Mouse (Mus musculus): ENCODE data around the gene Tmigd3.
"Not testable (repeated sequence)": the region's sequence is repeated elsewhere in the genome, so short reads cannot be mapped to it uniquely, and the experiment has no call there.

Tmigd3 gene

DNA sequence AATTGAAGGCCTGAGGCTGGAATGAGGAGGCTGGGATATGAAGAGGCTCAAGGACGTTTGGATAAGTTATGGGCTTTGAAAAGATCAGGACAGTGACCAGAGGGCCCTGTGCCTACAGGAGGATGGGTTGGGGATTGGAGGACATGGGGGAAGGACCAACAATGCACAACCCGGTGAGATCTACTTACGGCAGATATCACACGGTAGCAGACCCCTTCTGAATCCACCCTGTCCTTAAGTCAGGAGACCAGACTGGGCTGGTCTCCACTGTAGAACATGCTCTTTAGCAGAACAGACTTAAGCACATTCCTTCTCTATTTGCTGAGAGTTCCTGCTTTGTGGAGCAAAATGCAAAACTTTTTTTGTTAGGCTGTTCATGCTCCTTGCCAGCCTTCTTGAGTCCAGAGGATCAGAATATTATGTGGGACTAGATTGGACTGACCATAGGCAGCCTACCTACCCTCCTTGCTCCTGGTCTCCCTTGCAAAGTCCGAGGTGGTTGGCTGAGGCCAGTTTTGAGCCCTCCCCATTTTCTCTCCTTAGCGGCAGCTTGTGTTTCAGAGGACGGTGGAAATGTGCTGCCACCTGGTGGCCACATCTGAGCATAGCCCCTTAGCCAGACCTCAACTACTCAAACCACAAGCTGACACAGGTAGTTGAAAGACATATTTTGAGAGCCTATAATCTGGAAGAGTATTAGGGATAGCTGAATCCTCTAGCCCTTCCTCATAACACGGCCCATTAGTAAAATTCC lies 28.9 kb downstream of the Tmigd3 start:
- DNase-seq (ENCODE audit: extremely low read depth, insufficient read length, low spot score) = peak; percentile 56

DNA sequence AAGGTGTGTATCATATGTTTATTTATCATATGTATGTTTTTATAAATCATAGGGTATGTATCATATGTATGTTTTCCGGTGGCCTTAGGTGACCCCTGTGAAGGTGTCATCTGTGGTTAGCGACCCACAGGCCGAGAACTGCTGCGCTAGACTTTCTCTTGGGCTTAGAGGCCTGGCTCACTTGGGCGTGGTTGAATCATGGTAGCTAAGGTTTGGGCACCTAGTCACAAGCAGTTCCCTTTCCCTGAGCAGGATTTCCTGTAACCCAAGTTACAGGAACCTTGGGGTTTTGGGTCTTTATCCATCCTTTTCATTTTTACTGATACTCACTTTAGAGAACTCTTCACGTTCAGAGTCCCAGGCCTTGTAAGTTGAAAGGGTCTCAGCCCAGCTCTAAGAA lies 29.6 kb downstream of the Tmigd3 start:
- no peak for DNase-seq (ENCODE audit: extremely low read depth, insufficient read length, low spot score)

DNA sequence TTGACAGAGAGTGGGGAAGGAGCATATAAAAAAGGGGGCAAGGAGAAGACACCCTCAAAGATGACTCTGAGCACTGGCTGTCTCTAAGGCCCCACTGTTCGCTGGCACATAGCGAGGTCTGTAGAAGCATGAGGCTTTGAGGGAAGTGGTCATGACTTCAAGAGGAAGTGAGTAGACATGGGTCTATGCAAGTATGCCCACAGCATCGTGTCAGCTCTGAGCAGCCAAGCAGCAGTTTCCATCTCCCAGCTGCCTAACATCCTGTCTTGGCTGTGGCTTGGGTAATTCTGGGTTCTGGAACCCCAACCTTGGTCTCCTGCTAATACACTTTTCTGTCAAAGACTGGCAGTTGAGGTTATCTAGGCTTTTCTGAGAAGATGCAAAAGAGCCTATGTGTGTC lies 30.0 kb downstream of the Tmigd3 start:
- DNase-seq (ENCODE audit: extremely low read depth, insufficient read length, low spot score) = no peak

DNA sequence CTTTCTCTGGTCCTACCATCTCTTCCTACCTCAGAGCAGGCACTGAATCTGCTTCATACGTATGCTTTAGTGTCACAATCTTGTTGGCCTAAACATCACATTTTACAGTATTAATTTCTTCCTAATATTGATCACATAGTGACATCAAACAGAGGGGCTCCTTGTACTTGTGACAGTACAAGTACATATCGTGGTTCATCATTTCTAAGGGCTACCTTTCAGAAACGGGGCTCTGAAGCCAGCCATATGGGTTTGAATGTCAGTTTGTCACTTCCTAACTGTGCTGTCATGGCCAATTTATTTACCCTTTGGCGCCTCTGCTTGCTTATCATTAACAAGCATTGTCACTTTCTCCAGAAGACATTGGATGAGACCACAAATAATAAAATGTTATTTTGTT lies 30.8 kb downstream of the Tmigd3 start:
- DNase-seq (ENCODE audit: extremely low read depth, insufficient read length, low spot score) = no peak

DNA sequence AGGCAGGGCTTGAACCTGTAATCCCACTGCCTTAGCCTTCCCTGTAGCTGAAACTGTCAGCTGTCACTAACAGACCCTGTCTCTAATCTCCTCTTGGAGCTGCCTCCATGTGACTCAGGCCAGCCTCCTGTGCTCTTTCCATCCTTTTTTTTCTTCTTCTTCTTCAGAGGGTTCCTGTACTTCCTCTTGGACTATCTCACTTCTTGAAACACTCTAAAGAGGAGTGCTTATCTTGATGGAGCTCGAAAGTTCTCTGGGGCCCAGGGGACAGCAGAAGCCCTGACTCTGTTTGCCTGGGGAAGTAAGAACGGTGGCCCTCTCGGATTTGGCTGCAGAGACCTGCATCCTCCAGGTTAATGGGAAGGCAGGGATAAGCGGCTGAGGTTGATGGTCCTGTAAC lies 33.5 kb downstream of the Tmigd3 start:
- no peak for DNase-seq (ENCODE audit: extremely low read depth, insufficient read length, low spot score)

DNA sequence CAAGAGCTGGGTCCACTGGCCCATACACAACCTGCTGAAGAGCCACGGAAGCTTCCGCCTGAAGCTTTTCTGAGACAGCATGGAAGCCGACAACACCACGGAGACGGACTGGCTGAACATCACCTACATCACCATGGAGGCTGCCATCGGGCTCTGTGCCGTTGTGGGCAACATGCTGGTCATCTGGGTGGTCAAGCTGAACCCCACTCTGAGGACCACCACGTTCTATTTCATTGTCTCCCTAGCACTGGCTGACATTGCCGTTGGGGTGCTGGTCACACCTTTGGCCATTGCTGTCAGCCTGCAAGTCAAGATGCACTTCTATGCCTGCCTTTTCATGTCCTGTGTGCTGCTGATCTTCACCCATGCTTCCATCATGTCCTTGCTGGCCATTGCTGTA lies 34.0 kb downstream of the Tmigd3 start:
- no peak for DNase-seq (ENCODE audit: extremely low read depth, insufficient read length, low spot score)

DNA sequence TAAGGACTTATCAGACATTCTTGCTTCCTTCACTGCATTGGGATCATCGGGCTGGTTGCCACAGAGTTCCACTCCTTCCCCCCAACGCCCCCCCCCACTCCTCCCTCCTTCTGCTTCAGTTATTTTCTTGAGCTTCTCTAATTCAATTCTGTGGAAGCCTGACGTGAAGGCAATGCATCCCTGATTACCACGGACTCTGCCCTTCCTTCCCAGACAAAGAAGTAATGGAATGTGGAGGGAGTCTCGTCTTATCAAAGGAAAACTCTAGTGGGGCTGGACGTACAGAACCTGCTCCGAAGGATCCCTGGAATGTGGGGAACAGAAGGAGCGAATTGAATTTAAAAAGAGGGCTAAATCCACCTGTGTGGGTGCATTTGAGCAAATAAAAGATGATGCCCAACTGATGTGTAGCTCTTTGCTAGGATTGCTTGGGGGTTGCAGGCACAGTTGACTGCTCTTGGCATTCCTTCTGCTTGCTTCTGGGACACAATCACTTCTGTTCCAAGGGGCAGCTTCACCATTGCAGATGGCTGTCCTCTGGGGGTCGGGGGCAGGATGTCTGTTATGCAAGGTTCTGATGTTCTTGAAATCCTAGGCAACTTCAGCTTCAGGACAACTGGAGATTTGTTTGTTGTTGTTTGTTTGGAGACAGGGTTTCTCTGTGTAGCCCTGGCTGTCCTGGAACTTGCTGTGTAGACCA lies 37.4 kb downstream of the Tmigd3 start:
- no peak for DNase-seq (ENCODE audit: extremely low read depth, insufficient read length, low spot score)

DNA sequence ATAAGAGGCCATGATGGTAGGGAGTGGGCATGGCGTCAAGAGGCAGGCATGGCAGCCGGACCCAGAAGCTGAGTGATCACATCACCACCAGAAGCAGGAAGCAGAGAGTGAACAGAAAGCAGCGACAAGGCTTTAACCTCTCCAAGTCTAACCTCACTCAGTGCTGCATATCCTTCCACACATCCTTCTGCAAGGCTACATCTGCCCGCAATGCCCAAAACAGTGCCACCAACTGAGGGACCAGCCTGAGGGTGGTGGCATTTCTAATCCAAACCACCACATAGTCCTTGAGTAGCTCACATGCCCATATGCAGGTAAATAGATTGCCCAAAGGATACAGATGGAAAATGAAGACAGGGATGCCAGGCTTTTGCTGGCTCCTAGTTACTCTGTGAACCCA lies 38.3 kb downstream of the Tmigd3 start:
- DNase-seq (ENCODE audit: extremely low read depth, insufficient read length, low spot score) = no peak

DNA sequence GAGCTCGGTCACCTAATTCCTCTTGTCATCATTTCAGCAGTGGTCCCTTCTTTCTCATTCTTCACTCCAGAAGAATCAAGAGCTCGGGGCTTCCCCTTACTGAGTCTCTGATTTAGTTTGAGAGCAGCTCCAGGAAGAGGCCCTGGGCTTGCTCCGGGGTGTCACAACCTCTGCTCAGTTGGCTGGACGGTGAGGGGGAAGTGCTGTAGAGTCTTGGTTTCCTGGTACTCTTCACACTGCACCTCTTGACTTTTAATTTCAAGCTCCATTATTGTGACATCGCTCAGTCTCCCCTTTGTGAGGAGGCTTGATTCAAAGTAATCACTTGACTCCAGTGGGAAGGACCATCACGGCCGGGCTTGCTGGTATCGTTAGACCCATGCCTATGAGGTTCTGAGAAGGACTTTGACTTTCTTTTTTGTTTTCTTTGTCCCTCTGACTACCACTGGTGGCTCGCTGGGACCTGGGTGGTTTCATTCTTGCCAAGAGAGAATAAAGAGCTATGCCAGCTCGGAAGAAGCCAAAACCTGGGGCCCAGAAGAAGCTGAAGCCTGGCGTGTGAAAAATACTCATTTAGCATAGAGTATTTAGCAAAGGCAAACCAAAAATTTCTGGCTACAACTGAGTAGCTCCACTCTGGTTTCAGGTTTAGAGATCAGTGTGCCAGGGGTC lies 40.0 kb downstream of the Tmigd3 start:
- no peak for DNase-seq (ENCODE audit: extremely low read depth, insufficient read length, low spot score)

DNA sequence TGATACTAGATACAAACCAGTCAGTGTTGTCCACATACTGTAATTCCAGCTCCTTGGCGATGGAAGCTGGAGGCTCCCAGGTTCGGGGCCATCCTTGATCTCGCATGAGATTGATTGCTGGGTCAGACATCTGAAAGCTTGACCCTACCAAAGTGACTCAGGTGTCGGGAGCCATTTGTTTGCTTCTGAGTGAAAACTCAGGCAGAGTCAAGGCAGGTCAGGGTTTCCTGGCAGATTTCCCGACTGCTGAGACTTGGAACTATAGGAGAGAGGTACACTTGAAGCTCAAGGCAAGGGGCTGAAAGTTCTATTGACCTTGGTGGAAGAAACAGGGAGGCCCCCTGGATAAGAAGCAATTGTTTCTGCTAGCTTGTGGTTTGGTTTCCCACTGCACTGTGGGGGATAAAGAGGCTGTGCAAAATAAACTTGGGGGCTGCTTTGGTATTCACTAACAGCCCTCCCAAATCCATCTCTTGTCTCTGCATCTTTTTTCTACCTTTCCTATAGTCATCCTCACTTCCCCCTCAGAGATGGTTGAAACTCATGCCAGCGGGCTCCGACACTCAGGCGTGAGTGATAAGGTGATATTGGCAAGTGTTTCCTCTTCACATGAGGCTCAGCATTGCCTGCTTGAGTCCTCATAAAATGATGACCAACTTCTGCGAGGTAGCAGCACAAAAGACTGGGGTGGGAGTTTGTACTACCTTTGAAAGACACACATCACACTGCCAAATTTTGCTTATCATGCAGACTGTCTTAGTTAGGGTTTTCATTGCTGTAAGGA lies 41.6 kb downstream of the Tmigd3 start:
- DNase-seq (ENCODE audit: extremely low read depth, insufficient read length, low spot score) = no peak

DNA sequence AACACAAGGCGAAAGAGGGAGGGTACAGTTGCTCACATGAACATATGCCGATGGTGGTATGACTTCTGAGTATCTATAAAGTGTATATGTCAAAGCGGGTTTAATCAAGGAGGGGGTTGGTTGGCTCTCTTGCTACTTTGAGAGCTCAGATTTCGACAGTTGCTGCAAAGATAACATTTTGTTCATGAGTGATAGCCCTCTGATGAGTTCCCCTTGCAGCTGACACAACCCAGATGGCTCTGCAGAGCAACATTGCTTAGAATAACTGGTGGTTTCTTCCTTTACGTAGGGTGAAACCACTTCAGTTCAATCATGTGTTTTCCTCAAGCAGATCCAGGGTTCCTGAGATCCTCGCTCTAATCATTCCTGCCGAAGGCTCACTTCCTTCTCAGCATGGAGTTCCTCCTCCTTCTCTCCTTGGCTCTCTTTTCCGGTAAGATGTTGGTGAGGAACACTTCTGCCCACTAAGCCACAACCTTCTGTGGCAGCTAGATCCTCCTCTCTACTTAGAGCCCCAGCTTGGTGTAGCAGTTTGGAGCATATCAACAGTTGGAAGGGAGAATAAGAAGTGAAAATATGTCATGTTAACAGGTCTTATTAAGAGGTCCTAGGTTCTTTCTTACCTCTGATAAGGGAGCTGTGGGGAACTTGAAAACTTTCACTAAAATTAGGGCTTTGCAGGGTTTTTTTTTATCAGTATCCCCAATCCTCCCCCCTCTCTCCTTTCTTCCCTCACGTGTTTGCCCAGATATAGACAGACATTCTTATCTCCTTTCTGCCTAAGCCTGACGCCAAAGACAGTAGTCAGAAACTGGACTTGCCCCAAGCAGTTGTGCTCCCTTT lies 43.4 kb downstream of the Tmigd3 start:
- no peak for DNase-seq (ENCODE audit: extremely low read depth, insufficient read length, low spot score)

DNA sequence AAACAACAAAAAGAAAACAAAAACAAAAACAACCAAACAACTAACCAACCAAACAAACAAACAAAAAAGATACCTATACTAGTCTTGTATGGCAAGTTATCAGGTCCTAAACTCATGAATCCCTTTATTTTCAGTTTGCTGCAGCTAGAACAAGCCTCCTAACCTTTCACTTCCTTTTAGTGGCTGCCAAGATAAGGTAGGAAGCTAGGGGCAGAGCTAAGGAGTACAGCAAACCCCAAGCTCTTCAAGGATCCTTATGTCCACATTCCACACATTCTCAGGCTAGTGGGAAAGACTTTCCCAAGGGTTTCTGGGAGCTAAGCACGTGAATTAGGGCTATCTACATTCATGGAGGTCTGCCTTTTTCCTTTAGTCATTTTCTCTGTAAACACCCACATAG lies 44.6 kb downstream of the Tmigd3 start:
- DNase-seq (ENCODE audit: extremely low read depth, insufficient read length, low spot score) = no peak

DNA sequence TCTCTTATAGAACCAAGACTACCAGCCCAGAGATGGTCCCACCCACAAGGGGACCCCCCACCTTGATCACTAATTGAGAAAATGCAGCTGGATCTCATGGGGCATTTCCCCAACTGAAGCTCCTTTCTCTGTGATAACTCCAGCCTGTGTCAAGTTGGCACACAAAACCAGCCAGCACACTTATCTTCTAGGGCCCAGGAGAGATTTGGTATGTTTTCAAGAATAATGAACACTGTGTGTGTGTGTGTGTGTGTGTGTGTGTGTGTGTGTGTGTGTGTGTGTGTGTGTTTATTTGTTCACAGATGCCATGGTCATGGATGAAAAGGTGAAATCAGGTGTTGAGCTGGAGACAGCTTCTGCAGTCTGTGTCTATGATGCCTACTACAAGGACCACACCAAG lies 45.8 kb downstream of the Tmigd3 start:
- DNase-seq (ENCODE audit: extremely low read depth, insufficient read length, low spot score) = not testable (repeated sequence)

DNA sequence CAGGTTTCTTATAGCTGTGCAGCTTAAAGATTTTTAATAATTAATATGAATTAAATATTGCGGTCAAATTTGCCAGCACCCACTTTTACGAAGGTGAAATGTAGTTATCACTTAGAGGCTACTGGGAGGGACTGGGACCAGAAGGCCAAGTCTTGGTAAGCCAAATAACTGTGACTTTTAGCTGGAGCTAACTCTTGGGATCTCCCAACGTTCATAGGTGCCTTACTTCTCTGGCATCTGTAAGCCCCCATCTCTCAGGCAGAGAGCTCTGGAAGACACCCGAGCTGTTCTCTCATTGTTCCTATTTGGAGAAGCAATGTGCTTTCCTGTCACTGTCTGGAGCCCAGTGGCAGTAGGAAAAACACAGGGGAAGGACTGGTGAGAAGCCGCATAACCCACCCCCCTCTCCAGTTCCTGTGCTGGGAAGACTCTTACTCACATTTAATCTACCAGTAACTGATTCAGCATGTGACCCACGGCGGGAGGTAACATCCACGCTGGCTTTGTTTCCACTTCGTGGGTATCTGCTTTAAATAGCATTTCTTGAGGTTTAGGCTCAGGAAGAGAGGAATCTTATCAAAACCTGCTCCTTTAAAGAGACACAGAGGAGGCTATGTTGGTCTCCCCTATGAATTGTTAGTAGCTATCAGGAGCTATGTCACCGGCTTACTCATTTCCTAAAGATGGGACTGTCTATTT lies 47.1 kb downstream of the Tmigd3 start:
- DNase-seq (ENCODE audit: extremely low read depth, insufficient read length, low spot score) = no peak

DNA sequence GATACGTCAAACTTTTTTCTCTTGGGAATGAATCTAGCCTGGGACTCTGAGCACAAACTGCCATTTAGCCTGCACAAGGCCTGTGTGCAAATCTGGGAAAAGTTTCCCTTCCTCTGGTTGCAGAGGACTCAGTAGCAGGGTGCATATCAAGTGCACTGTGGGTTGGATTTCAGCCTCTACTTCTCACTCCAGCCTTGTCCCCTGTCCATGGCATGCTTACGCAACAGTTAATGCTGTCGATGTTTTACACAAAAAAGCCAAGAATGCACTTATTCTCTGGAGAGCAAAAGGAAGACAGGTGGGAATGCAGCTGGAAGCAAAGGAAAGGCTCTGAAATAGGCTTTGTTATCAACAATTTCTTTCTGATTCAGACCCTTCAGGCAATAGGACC lies 47.6 kb downstream of the Tmigd3 start:
- DNase-seq (ENCODE audit: extremely low read depth, insufficient read length, low spot score) = no peak

DNA sequence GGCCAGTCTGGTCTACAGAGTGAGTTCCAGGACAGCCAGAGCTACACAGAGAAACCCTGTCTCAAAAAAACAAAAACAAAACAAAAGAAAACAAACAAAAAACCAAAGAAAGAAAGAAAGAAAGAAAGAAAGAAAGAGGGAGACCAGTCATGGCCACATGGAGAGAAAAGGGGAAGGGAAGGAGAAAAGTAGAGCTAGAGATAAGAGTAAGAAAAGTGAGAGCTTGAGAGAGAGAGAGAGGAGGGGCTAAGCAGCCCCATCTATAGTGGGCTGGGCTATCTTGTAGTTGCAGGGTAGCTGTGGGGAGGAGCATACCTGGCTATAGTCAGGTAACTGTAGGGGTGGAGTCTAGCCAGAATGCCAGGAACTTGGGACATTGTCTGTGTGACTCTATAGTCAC lies 50.0 kb downstream of the Tmigd3 start:
- not testable (repeated sequence) for DNase-seq (ENCODE audit: extremely low read depth, insufficient read length, low spot score)

DNA sequence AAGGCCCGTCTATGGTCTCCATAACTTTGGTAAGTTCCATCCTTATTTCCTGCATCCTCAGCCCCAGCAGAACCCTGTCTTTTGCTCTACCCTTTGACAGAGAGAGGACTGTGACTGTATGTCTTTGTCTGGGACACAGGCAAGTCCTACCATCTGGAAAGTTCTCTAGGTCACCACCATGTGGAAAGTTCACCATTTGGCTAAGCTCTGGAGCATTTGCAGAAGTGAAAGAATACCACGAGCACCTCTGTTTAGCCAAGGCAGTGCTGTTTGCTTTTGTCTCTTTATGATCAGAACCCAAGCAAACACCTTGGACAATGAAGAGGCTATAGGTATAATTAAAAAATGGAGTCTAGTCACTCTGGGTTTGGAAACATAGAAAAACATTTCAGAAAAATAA lies 51.3 kb downstream of the Tmigd3 start:
- no peak for DNase-seq (ENCODE audit: extremely low read depth, insufficient read length, low spot score)

DNA sequence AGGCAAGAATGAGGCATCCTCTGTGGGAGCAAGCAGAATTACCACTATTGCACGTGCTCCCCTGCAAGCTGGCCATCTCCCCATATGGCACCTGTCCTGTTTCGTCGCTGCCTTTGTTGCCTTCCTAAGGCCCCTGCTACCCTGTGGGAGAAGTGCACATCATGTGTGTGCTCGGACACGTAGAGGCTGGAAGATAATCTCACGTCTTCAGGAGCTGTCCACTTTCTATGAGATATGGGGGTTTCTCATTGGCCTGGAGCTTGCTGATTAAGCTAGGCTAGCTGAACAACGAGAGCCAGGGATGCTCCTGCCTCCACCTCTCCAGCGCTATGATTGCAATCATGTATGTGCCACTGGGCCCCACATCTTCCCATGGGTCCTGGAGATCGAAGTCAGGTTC lies 53.9 kb downstream of the Tmigd3 start:
- no peak for DNase-seq (ENCODE audit: extremely low read depth, insufficient read length, low spot score)

DNA sequence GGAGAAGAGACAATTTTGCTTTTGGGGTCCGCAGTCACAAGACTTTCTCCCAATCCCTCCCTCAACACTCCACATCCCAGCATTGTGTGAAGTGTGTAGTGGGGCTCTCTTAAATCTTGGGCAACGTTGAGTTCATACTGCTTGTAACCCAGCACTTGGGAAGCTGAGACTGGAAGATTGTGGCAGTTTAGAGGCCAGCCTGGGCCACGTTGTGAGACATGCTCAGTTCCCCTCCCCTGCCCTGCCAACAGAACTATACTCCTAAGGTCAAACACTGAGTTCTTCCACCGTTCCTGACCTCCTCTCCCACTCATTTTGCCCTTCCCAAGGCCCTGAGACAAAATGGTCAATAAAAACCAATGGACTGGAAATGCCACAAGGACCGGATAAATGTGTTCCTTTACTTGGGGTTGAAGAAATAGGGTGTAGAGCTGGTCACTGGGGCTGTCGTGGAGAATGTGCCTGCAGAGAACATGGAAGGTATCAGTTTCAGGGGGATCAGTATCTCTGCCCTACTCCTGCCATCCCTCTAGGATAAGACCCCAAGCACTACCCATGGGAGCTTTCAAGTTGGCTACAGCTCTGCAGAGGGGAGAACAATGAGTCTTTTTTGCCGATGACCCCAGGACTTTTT lies 57.0 kb downstream of the Tmigd3 start:
- no peak for DNase-seq (ENCODE audit: extremely low read depth, insufficient read length, low spot score)
